Mouse (Mus musculus): ENCODE results near the gene Med8. TPM values are rescaled to one million over a fixed set of nuclear protein-coding genes. Genes with fewer than 3 reads are reported as not detected.

The Med8 gene
- polyA plus RNA-seq, 1 experiment from 2014 or later: 44.5 TPM

DNA sequence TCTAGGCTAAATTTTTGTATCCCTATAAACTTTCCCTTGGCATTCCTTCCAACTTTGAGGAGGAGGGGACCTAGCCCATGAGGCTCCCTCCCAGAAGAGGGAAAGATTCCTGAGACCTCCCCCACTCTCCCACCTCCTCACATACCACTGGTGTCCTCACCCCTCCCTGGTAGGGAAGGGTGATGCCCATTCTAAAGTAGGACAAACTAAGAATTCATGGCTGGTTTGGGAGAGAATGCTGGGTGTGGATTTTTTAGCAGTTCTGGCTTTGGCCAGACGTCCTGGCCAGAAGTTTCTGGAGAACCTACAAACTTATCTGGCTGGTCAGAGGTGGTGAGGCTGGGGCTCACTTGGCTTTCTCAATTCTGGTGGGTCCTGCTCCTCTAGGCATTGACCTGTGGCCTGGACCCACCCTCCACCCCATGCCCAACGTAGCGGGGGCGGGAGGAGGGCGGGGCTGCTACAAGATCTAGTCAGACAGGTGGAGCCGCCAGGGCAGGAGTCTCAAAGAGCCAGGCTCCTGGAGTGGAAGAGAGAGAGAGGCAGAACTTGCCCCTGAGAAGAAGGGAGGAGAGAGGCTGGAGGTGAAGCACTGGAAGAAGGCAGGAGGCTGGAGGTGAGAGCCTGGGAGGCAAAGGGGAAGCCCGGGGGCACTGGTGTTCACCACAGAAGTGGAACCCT, 20.2 kb downstream of the Med8 start:
- no peak for TF ChIP-seq CTCF (IDR thresholded peaks at IDR 0.05)
- ChIA-PET POLR2A (interaction anchor here (1.2 kb wide), 1 partner anchor 8 kb away, joined by 3 read pairs; the partner anchor contains the start of gene Cdc20), CTCF (interaction anchor here (1.0 kb wide), 1 partner anchor 137 kb away, joined by 4 read pairs; no protein-coding TSS in a partner anchor)
- no peaks in the 10 kb centered on the region for H3K27me3 ChIP-seq
- in situ Hi-C loops (cut with MboI; ENCODE audit: low pct_unique_long_range_greater_than_20kb): no loop called here
- DNase-seq (ENCODE audit: low read depth, low spot score) (no peak), ATAC-seq (no peak)

DNA sequence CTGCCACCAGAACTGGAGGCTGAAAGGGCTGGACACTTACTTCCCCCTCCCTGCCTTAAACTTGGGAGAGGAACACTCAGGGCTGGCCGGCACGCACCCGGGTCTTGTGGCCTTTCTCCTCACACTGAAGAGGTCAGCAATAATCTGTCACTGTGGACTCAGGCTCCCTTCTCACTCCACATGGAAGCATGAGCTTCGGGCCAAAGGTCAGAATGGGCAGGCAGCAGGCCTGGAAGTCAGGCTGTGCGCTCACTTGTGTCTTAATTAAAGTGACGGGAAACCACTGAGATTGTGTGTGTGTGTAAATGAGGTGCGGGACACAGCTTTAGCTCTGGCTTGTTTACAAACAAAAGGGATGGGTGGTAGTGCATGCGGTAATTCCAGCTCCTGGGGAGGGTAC, 23.2 kb downstream of the Med8 start:
- no peak for TF ChIP-seq CTCF (IDR thresholded peaks at IDR 0.05)
- DNase-seq (ENCODE audit: low read depth, low spot score) (no peak), ATAC-seq (no peak)
- ChIA-PET CTCF (no interaction called here), POLR2A (interaction anchor here (0.6 kb wide), 1 partner anchor 1283 kb away, joined by 3 read pairs; no protein-coding TSS in a partner anchor)
- in situ Hi-C loops (cut with MboI; ENCODE audit: low pct_unique_long_range_greater_than_20kb): no loop called here
- H3K27me3 ChIP-seq: no peaks in the 10 kb centered on the region

DNA sequence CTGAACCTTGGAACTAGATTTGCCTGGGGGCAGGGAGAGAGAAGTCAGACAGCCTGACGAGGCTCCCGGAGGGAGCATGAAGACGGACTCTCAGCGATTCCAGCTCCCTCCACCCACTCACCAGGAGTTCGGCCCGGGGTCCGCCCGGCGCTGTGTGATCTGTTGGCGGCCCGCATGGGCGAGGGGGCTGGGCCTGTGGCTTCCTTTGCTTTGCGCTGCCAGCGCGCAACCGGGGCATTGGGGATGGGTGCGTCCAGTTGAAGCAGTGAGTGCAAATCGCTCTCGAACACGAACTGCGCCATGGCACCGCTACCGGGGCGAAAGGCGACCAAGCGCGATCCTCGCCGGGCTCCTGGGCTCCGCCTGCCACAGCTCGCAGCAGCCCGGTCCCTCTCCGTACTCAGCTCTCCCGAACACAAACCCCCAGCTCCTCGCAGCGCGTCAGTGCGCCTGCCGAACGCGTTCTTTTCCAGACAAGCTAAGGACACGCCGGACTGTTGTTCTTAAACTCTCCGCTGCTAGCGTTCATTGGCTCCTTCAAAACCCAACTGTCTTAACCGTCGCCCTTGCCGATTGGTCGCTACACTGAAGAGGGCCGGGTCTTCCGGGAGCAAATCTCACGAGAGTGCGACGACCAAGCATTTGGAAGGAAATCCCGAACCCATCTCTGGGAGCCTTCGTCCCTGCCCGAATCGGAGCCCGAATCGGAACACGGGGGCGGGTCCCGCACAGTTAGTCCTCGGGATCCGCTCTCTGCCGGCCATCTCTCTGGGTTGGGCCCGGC, 27.9 kb downstream of the Med8 start, which contains the start of gene Cdc20:
TSS of gene Cdc20 (minus strand) at position 533 of the 784 bp plus-strand sequence.
- no peak for TF ChIP-seq CTCF (IDR thresholded peaks at IDR 0.05)
- ChIA-PET CTCF (no interaction called here), POLR2A (interaction anchor here (0.8 kb wide), 1 partner anchor 8 kb away, joined by 3 read pairs; no protein-coding TSS in a partner anchor)
- in situ Hi-C loops (cut with MboI; ENCODE audit: low pct_unique_long_range_greater_than_20kb): no loop called here
- no peaks in the 10 kb centered on the region for H3K27me3 ChIP-seq
- DNase-seq (ENCODE audit: low read depth, low spot score) (peak; percentile 73), ATAC-seq (peak; percentile 92)

DNA sequence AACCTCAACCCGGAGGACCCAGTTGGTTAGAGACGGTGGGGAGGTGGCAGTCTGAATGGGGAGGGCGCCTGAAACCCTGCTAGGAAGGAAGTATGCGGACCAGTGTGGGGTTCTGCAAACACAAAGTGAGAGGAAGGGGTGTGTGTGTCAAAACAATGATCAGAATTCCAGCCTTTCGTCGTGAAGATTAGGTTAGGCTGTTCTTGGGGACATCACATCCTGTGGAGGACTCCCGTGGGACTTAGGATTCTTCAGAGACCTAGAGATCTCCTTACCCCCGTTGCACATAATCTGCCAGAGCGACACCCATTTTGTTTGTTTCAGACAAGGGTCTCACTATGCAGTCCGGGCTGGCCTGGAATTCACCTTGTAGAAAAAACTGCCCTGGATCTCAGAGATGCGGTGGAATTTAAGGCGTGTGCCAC, 28.7 kb downstream of the Med8 start:
- DNase-seq (ENCODE audit: low read depth, low spot score) (no peak), ATAC-seq (no peak)
- H3K27me3 ChIP-seq: no peaks in the 10 kb centered on the region
- no peak for TF ChIP-seq CTCF (IDR thresholded peaks at IDR 0.05)
- CTCF ChIA-PET: no interaction called here
- in situ Hi-C loops (cut with MboI; ENCODE audit: low pct_unique_long_range_greater_than_20kb): no loop called here
- POLR2A ChIA-PET: no interaction called here

DNA sequence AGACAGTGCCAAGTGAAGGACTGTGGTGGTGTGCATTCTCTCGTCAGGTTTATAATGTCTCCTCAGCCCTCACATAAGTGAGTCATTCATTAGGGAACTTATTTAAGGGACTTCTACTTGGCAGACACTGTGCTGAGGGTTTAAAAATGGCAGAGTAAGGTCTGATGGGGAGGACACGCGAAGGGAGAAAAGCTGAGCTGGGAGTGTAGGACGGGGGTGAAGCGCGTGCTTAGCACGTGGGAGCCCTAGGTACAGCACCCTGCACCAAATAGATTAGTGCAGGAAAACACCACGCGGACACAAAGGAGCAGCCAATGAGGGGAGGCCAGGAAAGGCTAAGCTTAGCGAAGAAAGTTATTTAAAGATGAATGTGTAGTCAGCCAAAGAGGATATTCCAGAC, 36.0 kb downstream of the Med8 start:
- ATAC-seq (no peak), DNase-seq (ENCODE audit: low read depth, low spot score) (no peak)
- in situ Hi-C loops (cut with MboI; ENCODE audit: low pct_unique_long_range_greater_than_20kb): no loop called here
- ChIA-PET POLR2A (no interaction called here), CTCF (no interaction called here)
- H3K27me3 ChIP-seq: peaks cover 14% of the 10 kb centered on the region
- no peak for TF ChIP-seq CTCF (IDR thresholded peaks at IDR 0.05)

DNA sequence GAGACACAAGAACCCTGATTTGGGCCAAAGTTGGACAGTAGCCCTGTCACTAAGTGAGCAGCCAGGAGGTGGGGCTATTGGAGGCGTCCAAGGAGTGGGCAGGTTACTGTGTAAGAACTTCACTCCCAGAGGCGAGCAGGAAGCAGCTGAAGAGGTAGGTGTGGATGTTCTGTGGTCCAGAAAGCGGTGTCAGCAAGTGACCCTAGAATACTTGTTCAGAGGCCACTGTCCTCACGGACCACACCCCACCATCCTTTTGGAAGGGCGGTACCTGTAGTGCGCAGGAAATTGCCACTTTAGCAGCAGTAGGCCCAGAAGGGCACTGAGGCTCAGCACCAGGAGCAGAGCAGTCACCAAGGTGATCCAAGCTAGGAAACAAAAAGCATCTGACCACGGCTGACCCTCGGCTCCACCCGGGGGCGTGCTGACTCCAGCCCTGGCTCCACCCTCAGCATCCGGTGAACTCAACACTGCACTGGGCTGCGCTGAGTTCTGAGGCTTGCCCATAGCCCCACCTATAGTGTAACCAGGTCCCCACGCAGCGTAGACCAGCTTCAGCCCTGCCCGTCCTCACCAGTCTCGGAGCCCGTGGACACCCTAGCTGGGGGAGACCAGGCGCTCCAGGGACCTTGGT, 36.8 kb downstream of the Med8 start:
- ATAC-seq (no peak), DNase-seq (ENCODE audit: low read depth, low spot score) (no peak)
- in situ Hi-C loops (cut with MboI; ENCODE audit: low pct_unique_long_range_greater_than_20kb): no loop called here
- peaks cover 14% of the 10 kb centered on the region for H3K27me3 ChIP-seq
- no peak for TF ChIP-seq CTCF (IDR thresholded peaks at IDR 0.05)
- ChIA-PET CTCF (interaction anchor here (1.9 kb wide), 1 partner anchor 120 kb away, joined by 4 read pairs; no protein-coding TSS in a partner anchor), POLR2A (no interaction called here)

DNA sequence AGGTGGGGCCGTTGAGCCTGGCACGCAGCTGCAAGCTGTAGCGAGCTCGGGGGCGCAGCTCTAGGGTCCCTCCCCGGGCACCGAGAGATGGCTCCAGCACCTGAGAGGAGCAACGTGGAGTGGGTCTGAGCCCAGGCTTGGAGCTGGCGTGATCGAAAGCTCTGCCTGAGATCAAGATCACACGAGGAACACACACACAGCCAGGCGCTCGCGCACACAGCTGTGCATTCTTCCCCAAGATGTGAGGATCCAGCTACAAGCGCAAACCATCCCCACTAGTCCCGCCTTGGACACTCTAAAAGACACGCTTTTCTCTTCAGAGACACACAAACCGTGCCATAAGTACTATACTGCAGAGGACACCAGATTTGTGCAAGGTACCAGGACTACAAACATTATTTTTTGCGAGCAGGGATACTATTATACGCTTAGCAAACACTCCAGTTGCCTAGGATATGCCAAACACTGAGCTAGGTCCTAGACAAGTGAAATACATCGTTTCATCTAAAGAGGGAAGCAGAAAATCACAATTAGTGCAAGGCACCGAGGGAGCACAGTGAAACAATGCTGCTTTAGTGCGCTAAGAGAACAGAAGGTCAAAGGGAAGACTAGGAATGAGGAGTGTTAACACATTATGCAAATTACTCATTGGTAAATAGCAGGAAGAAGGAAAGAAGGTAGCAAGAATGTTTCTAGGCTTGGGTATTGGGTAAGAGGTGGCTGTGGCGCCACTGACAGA, 37.4 kb downstream of the Med8 start:
- CTCF ChIA-PET: interaction anchor here (1.9 kb wide), 1 partner anchor 120 kb away, joined by 4 read pairs; no protein-coding TSS in a partner anchor
- no peak for TF ChIP-seq CTCF (IDR thresholded peaks at IDR 0.05)
- POLR2A ChIA-PET: no interaction called here
- ATAC-seq (no peak), DNase-seq (ENCODE audit: low read depth, low spot score) (no peak)
- in situ Hi-C loops (cut with MboI; ENCODE audit: low pct_unique_long_range_greater_than_20kb): no loop called here
- peaks cover 14% of the 10 kb centered on the region for H3K27me3 ChIP-seq

DNA sequence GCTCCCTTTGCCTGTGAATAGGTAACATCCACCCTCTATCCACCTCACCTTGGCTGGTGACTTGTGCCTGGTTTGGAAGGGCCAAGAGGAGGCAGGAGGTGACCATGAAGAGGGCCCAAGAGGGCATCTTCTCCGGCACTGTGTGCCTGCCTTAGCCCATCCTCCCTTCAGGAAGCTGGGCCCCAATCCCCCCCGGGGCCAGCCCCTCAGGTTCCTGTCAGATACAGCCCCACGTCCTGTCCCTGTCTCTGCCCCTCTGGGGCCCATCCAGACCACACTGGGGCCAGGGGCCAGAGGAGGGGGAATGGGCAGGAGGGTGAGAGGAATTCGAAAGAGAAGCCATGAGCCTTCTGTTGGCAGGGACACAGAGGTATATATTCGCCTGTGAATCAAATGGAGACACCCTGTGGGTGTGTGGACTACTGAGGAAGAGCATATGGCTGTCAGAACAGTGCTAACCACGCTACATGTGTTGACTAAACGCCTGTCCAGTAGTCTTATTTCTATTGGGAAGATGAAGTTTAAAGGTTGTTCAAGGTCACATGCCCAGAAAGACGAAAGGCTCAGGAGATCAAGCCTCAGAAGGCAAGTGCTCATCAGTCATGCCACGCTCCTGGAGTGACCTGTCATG, 48.3 kb downstream of the Med8 start, which contains the start of gene Mpl:
TSS of gene Mpl (minus strand) at position 169 of the 631 bp plus-strand sequence.
- in situ Hi-C loops (cut with MboI; ENCODE audit: low pct_unique_long_range_greater_than_20kb): no loop called here
- ChIA-PET CTCF (no interaction called here), POLR2A (no interaction called here)
- TF ChIP-seq CTCF (IDR thresholded peaks at IDR 0.05): no peak
- DNase-seq (ENCODE audit: low read depth, low spot score) (no peak), ATAC-seq (no peak)
- peaks cover 5% of the 10 kb centered on the region for H3K27me3 ChIP-seq

DNA sequence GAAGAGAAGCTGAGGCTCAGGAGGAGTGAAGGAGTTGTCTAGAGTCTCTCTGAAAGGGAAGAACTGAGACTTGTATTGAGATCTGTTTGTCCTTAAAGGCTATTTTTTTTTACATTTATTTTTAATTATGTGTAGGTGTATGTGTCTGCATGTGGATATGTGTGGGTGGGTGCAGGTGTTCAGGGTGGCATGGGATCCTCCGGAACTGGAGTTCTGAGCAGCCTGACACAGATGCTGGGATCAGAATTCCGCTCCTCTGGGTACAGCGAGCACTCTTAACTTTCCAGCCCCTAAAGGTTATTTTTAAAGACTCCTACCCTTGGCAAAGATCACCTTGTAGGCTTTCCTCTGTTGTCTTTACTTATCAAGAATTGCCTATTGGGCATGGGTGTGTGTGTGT, 55.8 kb downstream of the Med8 start:
- no peaks in the 10 kb centered on the region for H3K27me3 ChIP-seq
- in situ Hi-C loops (cut with MboI; ENCODE audit: low pct_unique_long_range_greater_than_20kb): no loop called here
- no peak for DNase-seq (ENCODE audit: low read depth, low spot score)
- TF ChIP-seq CTCF (IDR thresholded peaks at IDR 0.05): no peak
- ATAC-seq: no peak
- ChIA-PET CTCF (no interaction called here), POLR2A (no interaction called here)

Other genes starting within 250 kb of the Med8 start
- gene Kdm4a, start 229.3 kb upstream of the Med8 start, polyA plus RNA-seq (2021): 39.8 TPM
- 5.9 TPM for gene Ptprf, start 117.9 kb upstream of the Med8 start, polyA plus RNA-seq (2021)
- 14.7 TPM for gene Szt2, start 64 bp upstream of the Med8 start, polyA plus RNA-seq (2021)
- gene Elovl1, start 18.8 kb downstream of the Med8 start, polyA plus RNA-seq (2021): 63.5 TPM
- 60.1 TPM for gene Cdc20, start 28.0 kb downstream of the Med8 start, polyA plus RNA-seq (2021)
- not detected for gene Mpl, start 48.2 kb downstream of the Med8 start, polyA plus RNA-seq (2021)
- not detected for gene Tie1, start 80.7 kb downstream of the Med8 start, polyA plus RNA-seq (2021)
- not detected for gene 2610528J11Rik, start 117.7 kb downstream of the Med8 start, polyA plus RNA-seq (2021)
- 0.42 TPM for gene Tmem125, start 134.7 kb downstream of the Med8 start, polyA plus RNA-seq (2021)
- 0.04 TPM for gene Cfap57, start 211.4 kb downstream of the Med8 start, polyA plus RNA-seq (2021)
- 75.4 TPM for gene Ebna1bp2, start 211.5 kb downstream of the Med8 start, polyA plus RNA-seq (2021)
- not detected for gene Olfr62, start 249.6 kb downstream of the Med8 start, polyA plus RNA-seq (2021)